Mouse (Mus musculus) kidney, embryonic 16.5 days (tissue): ENCODE results near the gene Mettl2. TPM values are rescaled to one million over a fixed set of nuclear protein-coding genes. Genes with fewer than 3 reads are reported as not detected.

Source experiments
- ATAC-seq: fragments of 200-750 bp; cut with Nextera tagmentation; 2 replicates; pipeline ENCODE4 v1.8.0; 2017; ENCODE audit warnings: moderate TSS enrichment; ENCODE audit not compliant: low FRiP score, low TSS enrichment
- H3K27ac ChIP-seq: fragments of 300-500 bp; sonication (generic); 2 replicates; pipeline ENCODE4 v1.5.1; 2014; ENCODE audit warnings: low read length
- H3K27me3 ChIP-seq: fragments of 300-500 bp; sonication (generic); 2 replicates; pipeline ENCODE4 v1.6.1; 2014; ENCODE audit warnings: low read length, control low read depth, mixed read lengths; ENCODE audit not compliant: insufficient read depth
- H3K36me3 ChIP-seq: fragments of 300-500 bp; sonication (generic); 2 replicates; pipeline ENCODE4 v1.6.1; 2014; ENCODE audit warnings: low read length, control low read depth, mixed read lengths; ENCODE audit not compliant: insufficient read depth
- H3K4me1 ChIP-seq: fragments of 300-500 bp; sonication (generic); 2 replicates; pipeline ENCODE4 v1.6.1; 2014; ENCODE audit warnings: low read length, control low read depth, mixed read lengths; ENCODE audit not compliant: insufficient read depth
- H3K4me2 ChIP-seq: fragments of 300-500 bp; sonication (generic); replicated peaks from 2 replicates; pipeline ENCODE4 v1.6.1; 2014; ENCODE audit warnings: low read depth, low read length
- H3K4me3 ChIP-seq: fragments of 300-500 bp; sonication (generic); 2 replicates; pipeline ENCODE4 v1.5.1; 2014; ENCODE audit warnings: mild to moderate bottlenecking, low read length
- H3K9ac ChIP-seq: fragments of 300-500 bp; sonication (generic); replicated peaks from 2 replicates; pipeline ENCODE4 v1.6.1; 2014; ENCODE audit warnings: low read length
- H3K9me3 ChIP-seq: fragments of 300-500 bp; sonication (generic); 2 replicates; pipeline ENCODE4 v1.6.1; 2016; ENCODE audit warnings: low read length, control low read depth
- WGBS: fragments of 180-500 bp; shearing (Covaris S2); extraction: QIAGEN DNeasy Blood & Tissue Kit; methylation state at CpG from one replicate; pipeline ENCODE4 v1.1.7; 2014; 5-methylcytosine and 5-hydroxymethylcytosine counted together
- polyA plus RNA-seq: library from polyadenylated mRNA; unstranded; fragments of >200 nt; fragmentation: Nextera tagmentation; extraction: Ambion mirVana; gene quantifications from 2 replicates; pipeline ENCODE4 v1.2.1, GENCODE M21; 2015

Gene Mettl2
- polyA plus RNA-seq, 1 experiment from 2014 or later, result 44.7 TPM

DNA sequence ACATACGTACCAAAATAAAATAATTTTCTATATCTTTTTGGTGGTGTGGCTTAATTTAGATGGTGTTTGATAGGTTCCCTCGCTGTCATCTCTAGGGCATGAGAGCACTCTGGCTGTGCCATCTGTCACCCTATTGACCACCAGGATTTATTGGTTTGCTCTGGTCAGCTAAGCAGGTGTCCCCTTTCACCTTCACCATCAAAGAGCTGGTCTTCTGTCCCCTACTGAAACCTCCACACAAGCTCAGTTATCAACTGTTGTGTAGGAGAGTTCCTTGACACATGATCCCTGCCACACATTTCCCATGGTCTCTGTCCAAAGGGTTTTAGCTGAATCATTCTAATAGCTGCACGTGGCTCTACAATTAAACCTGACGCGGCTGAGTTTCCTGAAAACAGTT is 14.9 kb downstream of the Mettl2 start:
- ATAC-seq, result peak; percentile 59; the same call in 1 of the 2 replicates
- H3K36me3 ChIP-seq, result peaks cover 43% of the 10 kb centered on the region
- no peaks in the 10 kb centered on the region for H3K9me3 ChIP-seq
- no peak overlapping the region for H3K4me2 ChIP-seq
- no peak overlapping the region for H3K4me3 ChIP-seq
- H3K27ac ChIP-seq, result no peak overlapping the region
- H3K4me1 ChIP-seq, result no peaks in the 10 kb centered on the region
- H3K9ac ChIP-seq, result no peak overlapping the region
- H3K27me3 ChIP-seq, result no peaks in the 10 kb centered on the region
- 67% methylated on average over 5 of the region's 5 CpGs for WGBS

DNA sequence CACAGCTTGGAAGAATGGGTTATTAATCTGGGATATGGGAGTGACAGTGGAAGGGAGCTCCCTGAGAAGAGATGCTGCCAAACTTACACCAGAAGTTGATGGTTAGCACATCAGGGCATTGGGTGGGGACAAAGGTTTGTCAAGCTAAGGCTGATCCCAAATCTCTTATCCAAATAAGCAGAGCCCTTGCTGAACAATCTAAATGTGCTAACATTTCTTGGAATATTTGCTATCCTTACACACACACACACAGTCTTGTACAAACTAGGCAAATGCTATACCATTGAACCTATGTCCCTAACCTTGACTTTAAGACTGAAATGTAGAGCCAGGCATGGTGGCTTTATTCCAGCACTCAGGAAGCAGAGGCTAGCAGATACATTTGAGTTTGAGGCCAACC is 17.3 kb downstream of the Mettl2 start:
- Histone ChIP-seq H3K9ac (no peak overlapping the region), H3K9me3 (no peaks in the 10 kb centered on the region), H3K4me2 (no peak overlapping the region), H3K27me3 (no peaks in the 10 kb centered on the region), H3K4me1 (no peaks in the 10 kb centered on the region), H3K27ac (no peak overlapping the region), H3K4me3 (no peak overlapping the region), H3K36me3 (peaks cover 22% of the 10 kb centered on the region)
- no peak for ATAC-seq

DNA sequence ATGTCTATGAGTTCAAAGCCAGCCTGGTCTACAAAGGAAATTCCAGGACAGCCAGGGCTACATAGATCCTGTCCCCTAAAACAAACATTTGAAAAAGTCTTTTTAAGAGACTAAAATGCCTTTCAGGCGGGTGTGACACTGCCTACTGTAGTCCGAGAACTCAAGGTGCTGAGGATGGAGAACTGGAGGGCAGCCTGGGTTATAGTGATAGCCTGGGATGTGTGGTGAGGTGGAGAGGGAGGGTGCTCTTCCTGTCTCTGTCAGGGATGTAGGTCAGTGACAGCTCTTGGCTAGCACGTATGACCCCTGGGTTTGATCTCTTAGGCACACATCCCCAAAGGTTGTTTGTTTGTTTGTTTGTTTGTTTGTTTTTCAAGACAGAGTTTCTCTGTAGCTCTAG is 17.9 kb downstream of the Mettl2 start:
- H3K36me3 ChIP-seq, result peaks cover 21% of the 10 kb centered on the region
- H3K27me3 ChIP-seq, result no peaks in the 10 kb centered on the region
- no peak overlapping the region for H3K9ac ChIP-seq
- no peak overlapping the region for H3K4me3 ChIP-seq
- WGBS, result 93% methylated on average over 3 of the region's 3 CpGs
- H3K27ac ChIP-seq, result no peak overlapping the region
- H3K9me3 ChIP-seq, result no peaks in the 10 kb centered on the region
- no peak overlapping the region for H3K4me2 ChIP-seq
- ATAC-seq, result no peak
- H3K4me1 ChIP-seq, result no peaks in the 10 kb centered on the region

- WGBS, result 59% methylated on average over 11 of the region's 11 CpGs
- ATAC-seq, result no peak
- Histone ChIP-seq H3K4me3 (no peak overlapping the region), H3K4me1 (no peaks in the 10 kb centered on the region), H3K9me3 (no peaks in the 10 kb centered on the region), H3K27ac (no peak overlapping the region), H3K9ac (no peak overlapping the region), H3K4me2 (no peak overlapping the region), H3K27me3 (no peaks in the 10 kb centered on the region), H3K36me3 (peaks cover 15% of the 10 kb centered on the region)
Observed at GRCm38 (mm10) chr11:105144508-105145210, 18.4 kb downstream of the Mettl2 start.

DNA sequence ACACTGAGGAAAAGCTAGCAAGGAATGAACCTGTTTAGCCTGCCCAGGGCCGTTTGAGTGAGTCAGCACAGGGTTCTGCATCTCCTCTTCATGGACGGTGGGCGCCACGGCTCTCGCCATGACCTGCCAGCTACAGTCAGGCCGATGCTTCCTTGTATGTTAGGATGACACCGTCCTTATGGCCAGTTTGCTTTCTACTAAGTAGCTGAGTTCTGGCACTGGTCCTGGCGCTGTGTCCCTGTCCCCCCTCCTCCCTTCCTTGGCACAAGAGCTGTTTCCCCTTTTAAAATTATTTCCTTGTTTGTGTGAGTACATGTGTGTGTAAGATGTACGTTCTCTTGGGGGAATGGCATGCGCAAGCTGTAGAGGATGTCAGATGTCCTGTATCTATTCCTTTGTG is 19.0 kb downstream of the Mettl2 start:
- H3K4me3 ChIP-seq, result no peak overlapping the region
- no peak for ATAC-seq
- H3K36me3 ChIP-seq, result peaks cover 10% of the 10 kb centered on the region
- H3K27ac ChIP-seq, result no peak overlapping the region
- H3K4me1 ChIP-seq, result no peaks in the 10 kb centered on the region
- 77% methylated on average over 10 of the region's 10 CpGs for WGBS
- H3K4me2 ChIP-seq, result no peak overlapping the region
- no peaks in the 10 kb centered on the region for H3K27me3 ChIP-seq
- no peak overlapping the region for H3K9ac ChIP-seq
- no peaks in the 10 kb centered on the region for H3K9me3 ChIP-seq

GRCm38 (mm10) chr11:105146593-105146992 is 20.4 kb downstream of the Mettl2 start, which contains the start of gene Gm10842:
Gene Gm10842 (plus strand): TSS chr11:105146893.
- H3K9ac ChIP-seq, result no peak within 1 kb of the TSS
- no peak within 1 kb of the TSS for H3K4me2 ChIP-seq
- H3K9me3 ChIP-seq, result no peaks in the 10 kb centered on the region
- 82% methylated on average over 3 of the region's 3 CpGs for WGBS
- ATAC-seq, result no peak
- H3K4me1 ChIP-seq, result peaks cover 4% of the 10 kb centered on the region; the same call in 1 of the 2 replicates
- no peaks in the 10 kb centered on the region for H3K27me3 ChIP-seq
- H3K27ac ChIP-seq, result no peak within 1 kb of the TSS
- H3K36me3 ChIP-seq, result no peaks in the 10 kb centered on the region
- no peak within 1 kb of the TSS for H3K4me3 ChIP-seq

DNA sequence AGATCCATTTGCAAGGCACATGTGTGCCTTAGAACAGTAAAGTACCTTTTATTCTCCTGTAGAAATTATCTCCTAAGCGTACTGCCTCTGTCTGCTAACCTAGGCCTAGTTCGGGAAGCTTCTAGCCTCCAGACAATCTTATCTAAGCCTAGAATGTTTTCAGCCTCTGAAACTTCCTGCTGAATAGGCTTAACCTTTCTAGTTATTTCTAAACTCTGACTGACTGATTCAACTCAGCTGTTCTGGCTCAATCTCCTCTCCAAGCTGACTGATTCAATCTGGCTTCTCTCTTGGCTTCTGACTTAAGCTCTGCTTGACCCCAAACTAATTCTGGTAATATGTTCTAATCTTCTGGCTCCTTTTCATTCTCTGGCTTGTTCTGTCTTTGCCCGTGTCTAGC is 23.1 kb downstream of the Mettl2 start:
- WGBS, result 70% methylated on average over 3 of the region's 3 CpGs
- no peak overlapping the region for H3K4me3 ChIP-seq
- no peak for ATAC-seq

DNA sequence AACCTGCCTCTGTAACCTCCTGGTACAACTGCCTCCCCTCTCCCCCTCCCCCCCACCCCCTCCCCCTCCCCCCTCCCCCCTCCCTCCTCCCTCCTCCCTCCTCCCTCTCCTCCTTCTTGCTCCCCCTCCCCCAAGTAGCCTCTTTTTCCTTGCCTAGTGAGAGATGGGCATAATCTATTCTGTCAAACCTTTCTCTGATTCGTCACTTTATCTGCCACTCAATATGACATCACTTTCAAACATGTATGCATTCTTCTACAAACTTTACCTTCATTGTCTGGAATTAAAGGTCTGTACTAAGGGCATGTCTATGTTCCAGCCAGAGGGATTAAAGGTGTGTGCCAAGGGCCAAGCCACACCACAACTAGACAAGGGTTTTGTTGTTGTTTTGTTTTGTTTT is 23.5 kb downstream of the Mettl2 start:
- Histone ChIP-seq H3K27ac (no peak overlapping the region), H3K27me3 (no peaks in the 10 kb centered on the region), H3K4me2 (no peak overlapping the region), H3K9me3 (no peaks in the 10 kb centered on the region), H3K4me1 (peaks cover 24% of the 10 kb centered on the region), H3K36me3 (no peaks in the 10 kb centered on the region), H3K9ac (no peak overlapping the region), H3K4me3 (no peak overlapping the region)
- WGBS, result 93% methylated on average over 1 of the region's 1 CpGs
- no peak for ATAC-seq

More for the DNA sequence above, 23.1 kb downstream of the Mettl2 start:
- Histone ChIP-seq H3K27me3 (no peaks in the 10 kb centered on the region), H3K36me3 (no peaks in the 10 kb centered on the region), H3K4me2 (no peak overlapping the region), H3K9ac (no peak overlapping the region), H3K27ac (no peak overlapping the region), H3K4me1 (peaks cover 24% of the 10 kb centered on the region), H3K9me3 (no peaks in the 10 kb centered on the region)

- Histone ChIP-seq H3K9me3 (no peaks in the 10 kb centered on the region), H3K36me3 (no peaks in the 10 kb centered on the region), H3K4me2 (no peak overlapping the region), H3K9ac (no peak overlapping the region), H3K27ac (no peak overlapping the region), H3K27me3 (no peaks in the 10 kb centered on the region), H3K4me1 (peaks cover 24% of the 10 kb centered on the region), H3K4me3 (no peak overlapping the region)
- no peak for ATAC-seq
- 53% methylated on average over 4 of the region's 4 CpGs for WGBS
Observed at GRCm38 (mm10) chr11:105150691-105151090, 24.5 kb downstream of the Mettl2 start.

GRCm38 (mm10) chr11:105151226-105152016 is 25.2 kb downstream of the Mettl2 start:
- WGBS, result 20% methylated on average over 19 of the region's 19 CpGs
- H3K27me3 ChIP-seq, result no peaks in the 10 kb centered on the region
- H3K9ac ChIP-seq, result no peak overlapping the region
- no peaks in the 10 kb centered on the region for H3K36me3 ChIP-seq
- 0 out of 2 replicates have a peak, but pooled peaks have one; percentile 36 for ATAC-seq
- peaks cover 24% of the 10 kb centered on the region for H3K4me1 ChIP-seq
- H3K27ac ChIP-seq, result no peak overlapping the region
- H3K4me3 ChIP-seq, result 0 out of 2 replicates have a peak overlapping the region, but pooled peaks have one; percentile 2
- no peaks in the 10 kb centered on the region for H3K9me3 ChIP-seq
- peak overlapping the region; percentile 27 for H3K4me2 ChIP-seq
